Mouse (Mus musculus) liver, adult (tissue): ENCODE results near the gene Olfr50.

ENCODE experiments used
- GATA4 ChIP-seq: IDR thresholded peaks from 2 replicates; pipeline ENCODE4 v1.6.1; 2014; ENCODE audit warnings: mild to moderate bottlenecking, low read length; ENCODE audit not compliant: insufficient replicate concordance

Gene Olfr50

DNA sequence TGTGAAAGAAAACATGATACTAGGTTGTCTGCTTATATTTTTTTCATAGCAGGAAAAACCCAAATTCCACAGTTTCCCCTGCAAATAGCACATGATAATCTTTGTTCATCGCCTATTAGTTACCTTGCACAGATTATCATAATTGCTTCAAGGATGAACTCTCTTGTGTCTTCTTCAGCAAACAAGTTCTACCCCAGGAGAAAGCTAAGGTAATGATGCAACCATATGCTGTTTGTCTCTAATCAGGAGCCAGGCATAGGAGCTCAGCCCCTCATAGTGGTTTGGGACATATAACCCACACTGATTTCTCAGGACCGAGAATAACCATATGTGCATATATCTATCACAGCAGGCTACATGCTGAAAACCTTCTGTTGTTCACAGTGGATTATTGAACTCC is at the start of gene Olfr50:
Olfr50 (plus strand) TSS at position 301 of the 400 bp plus-strand sequence.
- TF ChIP-seq GATA4, result no peak

DNA sequence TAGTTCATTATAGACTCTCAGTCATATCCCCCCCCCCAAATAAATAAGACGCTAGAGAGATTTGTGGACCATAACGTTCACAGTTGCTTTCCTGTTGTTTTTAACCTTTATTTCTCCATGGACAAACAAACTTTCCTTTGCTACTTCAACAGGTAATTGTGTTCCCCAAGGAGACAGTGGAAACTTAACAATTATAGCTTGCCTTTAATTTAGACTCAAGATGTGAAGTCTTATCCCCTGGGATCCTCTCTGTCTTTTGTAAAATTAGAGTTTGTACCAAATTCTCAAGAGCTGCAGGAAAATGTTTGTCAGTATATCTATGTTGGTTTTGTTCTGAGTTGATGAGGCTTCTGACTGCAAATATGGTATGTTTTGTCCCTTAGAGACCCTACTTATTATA is 6.4 kb upstream of the Olfr50 start, which contains the start of gene Olfr348:
Olfr348 (plus strand) TSS at position 301 of the 400 bp plus-strand sequence.
- TF ChIP-seq GATA4, result no peak

DNA sequence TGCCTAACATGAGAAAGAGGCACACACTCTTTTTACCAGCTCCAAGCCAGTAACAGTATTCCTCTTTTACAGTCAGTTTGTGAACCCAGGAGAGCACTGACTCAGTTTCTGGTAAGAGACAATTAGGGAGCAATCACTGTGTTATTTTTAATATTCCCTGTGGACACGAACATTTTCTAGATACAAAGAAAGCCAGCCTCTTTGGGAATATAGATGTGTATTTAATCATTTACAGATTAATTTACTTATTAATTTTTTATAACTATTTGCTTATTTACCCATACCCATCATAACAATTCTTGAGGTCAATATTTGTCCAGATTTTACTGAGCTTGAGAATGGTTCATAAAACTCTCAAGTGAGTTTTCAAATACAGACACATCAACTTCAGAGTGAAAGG is 26.6 kb downstream of the Olfr50 start, which contains the start of gene Olfr3:
Olfr3 (minus strand) TSS at position 101 of the 400 bp plus-strand sequence.
- TF ChIP-seq GATA4, result no peak

DNA sequence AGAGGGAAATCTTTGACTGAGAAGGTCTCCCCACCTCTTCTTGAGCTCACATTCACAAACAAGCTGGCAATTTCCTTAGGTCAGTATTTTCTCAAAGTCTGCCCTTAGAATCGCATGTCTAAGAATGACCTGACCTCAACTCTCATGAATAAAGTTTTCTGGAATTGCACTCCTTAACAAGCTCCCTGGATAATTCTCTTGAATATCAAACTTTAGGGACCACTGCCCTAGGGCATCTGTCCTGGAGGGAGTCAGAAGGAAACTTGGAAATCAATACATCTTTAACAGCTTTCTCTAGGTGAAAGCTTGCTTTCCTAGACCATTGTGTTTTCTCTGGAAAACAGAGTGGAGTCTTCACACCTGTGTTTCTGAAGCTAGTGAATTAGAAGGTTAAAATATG is 55.7 kb downstream of the Olfr50 start, which contains the start of gene Olfr350:
Olfr350 (plus strand) TSS at position 301 of the 400 bp plus-strand sequence.
- no peak for TF ChIP-seq GATA4
